Mouse (Mus musculus) MEL (cell line): ENCODE results near the gene Col6a4. TPM values are rescaled to one million over a fixed set of nuclear protein-coding genes. Genes with fewer than 3 reads are reported as not detected.

ENCODE experiments used
- DNase-seq: peaks from one replicate; pipeline ENCODE4 v3.0.0; 2011; ENCODE audit warnings: low read depth, low spot score
- H3K27ac ChIP-seq: 2 replicates; pipeline ENCODE4 v1.5.1; 2012; ENCODE audit warnings: low read depth, mild to moderate bottlenecking, control low read depth, low read length, moderate library complexity; ENCODE audit not compliant: control insufficient read depth
- H3K27me3 ChIP-seq, 2 experiments: fragments of 150-350 bp in 1 of 2; sonication (generic) in 1 of 2; 2 replicates each; pipeline ENCODE4 v1.6.1; 2012; ENCODE audit warnings: low read length in 2 of 2, mild to moderate bottlenecking in 2 of 2, improper control_type of control experiment in 1 of 2, moderate library complexity in 1 of 2; ENCODE audit not compliant: insufficient read depth in 2 of 2, control insufficient read depth in 1 of 2
- H3K36me3 ChIP-seq, 2 experiments: 2 replicates each; pipeline ENCODE4 v1.6.1; 2012 to 2014; ENCODE audit warnings: low read length in 2 of 2, improper control_type of control experiment in 1 of 2, inconsistent platforms in 1 of 2, mild to moderate bottlenecking in 1 of 2; ENCODE audit not compliant: insufficient read depth in 2 of 2, control insufficient read depth in 1 of 2
- H3K4me1 ChIP-seq, 2 experiments: fragments of 150-350 bp in 1 of 2; sonication (generic) in 1 of 2; 2 replicates each; pipeline ENCODE4 v1.6.1; 2012; ENCODE audit warnings: low read length in 2 of 2, improper control_type of control experiment in 1 of 2, mild to moderate bottlenecking in 1 of 2; ENCODE audit not compliant: insufficient read depth in 2 of 2, control insufficient read depth in 1 of 2
- H3K4me3 ChIP-seq, 2 experiments: fragments of 150-350 bp in 1 of 2; sonication (generic) in 1 of 2; 2 replicates each; pipeline ENCODE4 v1.5.1; 2012; ENCODE audit warnings: low read depth in 2 of 2, low read length in 2 of 2, mild to moderate bottlenecking in 2 of 2, moderate library complexity in 2 of 2, control low read depth in 1 of 2, improper control_type of control experiment in 1 of 2; ENCODE audit not compliant: control insufficient read depth in 1 of 2, insufficient read depth in 1 of 2
- H3K79me2 ChIP-seq: 2 replicates; pipeline ENCODE4 v1.6.1; 2012; ENCODE audit warnings: mild to moderate bottlenecking, low read length, moderate library complexity; ENCODE audit not compliant: control insufficient read depth, poor library complexity, insufficient read depth
- H3K9ac ChIP-seq: 2 replicates; pipeline ENCODE4 v1.6.1; 2012; ENCODE audit warnings: low read depth, mild to moderate bottlenecking, control low read depth, low read length, moderate library complexity; ENCODE audit not compliant: control insufficient read depth, poor library complexity, severe bottlenecking
- H3K9me3 ChIP-seq: fragments of 150-350 bp; sonication (generic); replicated peaks from 2 replicates; pipeline ENCODE4 v1.6.1; 2012; ENCODE audit warnings: mild to moderate bottlenecking, low read length, improper control_type of control experiment, moderate library complexity; ENCODE audit not compliant: insufficient read depth
- BHLHE40 ChIP-seq: IDR thresholded peaks from 2 replicates; pipeline ENCODE4 v1.6.1; 2012; ENCODE audit warnings: low read depth, mild to moderate bottlenecking, inconsistent platforms, low read length, improper control_type of control experiment, borderline replicate concordance
- CHD2 ChIP-seq: IDR thresholded peaks from 2 replicates; pipeline ENCODE4 v1.6.1; 2011; ENCODE audit warnings: low read length, improper control_type of control experiment
- ELF1 ChIP-seq: IDR thresholded peaks from 2 replicates; pipeline ENCODE4 v1.6.1; 2014; ENCODE audit warnings: low read depth, mild to moderate bottlenecking, inconsistent platforms, low read length, improper control_type of control experiment, moderate library complexity
- EP300 ChIP-seq, 2 experiments: IDR thresholded peaks; 2 replicates each; pipeline ENCODE4 v1.6.1; 2011; ENCODE audit warnings: improper control_type of control experiment in 2 of 2, low read length in 2 of 2, low read depth in 1 of 2, mild to moderate bottlenecking in 1 of 2
- ETS1 ChIP-seq: IDR thresholded peaks from 2 replicates; pipeline ENCODE4 v1.6.1; 2012; ENCODE audit warnings: low read depth, mild to moderate bottlenecking, inconsistent platforms, low read length, improper control_type of control experiment, moderate library complexity
- GATA1 ChIP-seq: IDR thresholded peaks from 2 replicates; pipeline ENCODE4 v1.6.1; 2011; ENCODE audit warnings: low read depth, low read length, improper control_type of control experiment
- HCFC1 ChIP-seq: IDR thresholded peaks from 2 replicates; pipeline ENCODE4 v1.6.1; 2012; ENCODE audit warnings: low read depth, mild to moderate bottlenecking, inconsistent platforms, low read length, improper control_type of control experiment, moderate library complexity
- JUND ChIP-seq: IDR thresholded peaks from 2 replicates; pipeline ENCODE4 v1.6.1; 2011; ENCODE audit warnings: low read depth, mild to moderate bottlenecking, improper control_type of control experiment, low read length
- KAT2A ChIP-seq: conservative IDR thresholded peaks from 2 replicates; pipeline ENCODE4 v1.6.1; 2012; ENCODE audit warnings: low read depth, low read length, improper control_type of control experiment, inconsistent platforms
- MAFK ChIP-seq: IDR thresholded peaks from 2 replicates; pipeline ENCODE4 v1.6.1; 2011; ENCODE audit warnings: low read depth, mild to moderate bottlenecking, low read length, improper control_type of control experiment, borderline replicate concordance
- NELFE ChIP-seq: IDR thresholded peaks from 2 replicates; pipeline ENCODE4 v1.6.1; 2011; ENCODE audit warnings: low read depth, low read length, improper control_type of control experiment
- NRF1 ChIP-seq: IDR thresholded peaks from 2 replicates; pipeline ENCODE4 v1.6.1; 2014; ENCODE audit warnings: low read depth, mild to moderate bottlenecking, inconsistent platforms, low read length, improper control_type of control experiment, moderate library complexity; ENCODE audit not compliant: poor library complexity, insufficient read depth, severe bottlenecking
- RAD21 ChIP-seq: IDR thresholded peaks from 2 replicates; pipeline ENCODE4 v1.6.1; 2011; ENCODE audit warnings: mild to moderate bottlenecking, low read depth, low read length, improper control_type of control experiment
- SIN3A ChIP-seq: IDR thresholded peaks from 2 replicates; pipeline ENCODE4 v1.6.1; 2012; ENCODE audit warnings: low read length, improper control_type of control experiment, inconsistent platforms
- SMC3 ChIP-seq: IDR thresholded peaks from 2 replicates; pipeline ENCODE4 v1.6.1; 2011; ENCODE audit warnings: low read depth, low read length, improper control_type of control experiment
- TCF12 ChIP-seq: IDR thresholded peaks from 2 replicates; pipeline ENCODE4 v1.6.1; 2014; ENCODE audit warnings: low read depth, mild to moderate bottlenecking, inconsistent platforms, low read length, improper control_type of control experiment, moderate library complexity
- USF1 ChIP-seq: IDR thresholded peaks from 2 replicates; pipeline ENCODE4 v1.6.1; 2014; ENCODE audit warnings: low read depth, mild to moderate bottlenecking, inconsistent platforms, low read length, improper control_type of control experiment, moderate library complexity
- USF2 ChIP-seq, 2 experiments: IDR thresholded peaks; 2 replicates each; pipeline ENCODE4 v1.6.1; 2011 to 2012; ENCODE audit warnings: improper control_type of control experiment in 2 of 2, low read length in 2 of 2, borderline replicate concordance in 1 of 2, inconsistent platforms in 1 of 2, low read depth in 1 of 2, mild to moderate bottlenecking in 1 of 2; ENCODE audit not compliant: insufficient read depth in 1 of 2
- polyA plus RNA-seq, 2 experiments: library from polyadenylated mRNA; stranded (reverse) in 1 of 2; unstranded in 1 of 2; fragments of >175 nt in 1 of 2; fragments of >200 nt in 1 of 2; gene quantifications; 2 replicates each; pipeline versions ENCODE4 v1.2.1 to v1.2.4; 2012; ENCODE audit warnings: low replicate concordance in 2 of 2, low read depth in 1 of 2; ENCODE audit not compliant: insufficient read length in 2 of 2, insufficient read depth in 1 of 2, missing spikeins in 1 of 2
- total RNA-seq: library from RNA; depleted of rRNA; stranded (reverse); fragments of 300-350 nt; gene quantifications from 2 replicates; pipeline ENCODE4 v1.2.3, GENCODE M21; 2012

The Col6a4 gene
- total and polyA plus RNA-seq, 3 experiments, result not detected

DNA sequence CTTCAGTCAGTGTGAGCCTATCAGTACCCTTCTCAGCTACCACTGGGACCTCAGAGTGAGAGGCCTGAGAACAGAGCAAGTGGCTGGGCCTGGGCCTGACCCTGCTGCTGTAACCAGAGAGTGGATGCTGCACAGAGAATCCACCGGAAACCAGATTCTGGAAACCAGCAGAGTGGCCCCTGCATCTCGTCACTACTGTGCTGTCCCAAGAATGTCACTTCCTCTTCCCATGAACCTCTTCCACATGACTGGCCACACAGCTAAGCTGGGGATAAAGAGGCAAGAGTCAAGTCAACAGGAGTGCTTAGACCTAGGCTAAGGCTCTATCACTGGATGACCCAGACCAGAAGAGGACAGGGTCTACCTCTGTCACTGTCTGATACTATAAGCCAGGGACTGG is 32.5 kb upstream of the Col6a4 start:
- DNase-seq, result no peak
- no peaks in the 10 kb centered on the region for H3K4me1 ChIP-seq
- H3K79me2 ChIP-seq, result no peaks in the 10 kb centered on the region
- H3K36me3 ChIP-seq, result no peaks in the 10 kb centered on the region
- no peak for TF ChIP-seq NELFE
- no peak for TF ChIP-seq USF1
- TF ChIP-seq CHD2, result no peak
- no peak for TF ChIP-seq SIN3A
- TF ChIP-seq JUND, result no peak
- no peak for TF ChIP-seq NRF1
- H3K4me3 ChIP-seq, result no peak overlapping the region
- no peaks in the 10 kb centered on the region for H3K9me3 ChIP-seq
- H3K9ac ChIP-seq, result no peak overlapping the region
- H3K27me3 ChIP-seq, result no peaks in the 10 kb centered on the region; a peak in 1 of 4 replicates
- H3K27ac ChIP-seq, result no peak overlapping the region

DNA sequence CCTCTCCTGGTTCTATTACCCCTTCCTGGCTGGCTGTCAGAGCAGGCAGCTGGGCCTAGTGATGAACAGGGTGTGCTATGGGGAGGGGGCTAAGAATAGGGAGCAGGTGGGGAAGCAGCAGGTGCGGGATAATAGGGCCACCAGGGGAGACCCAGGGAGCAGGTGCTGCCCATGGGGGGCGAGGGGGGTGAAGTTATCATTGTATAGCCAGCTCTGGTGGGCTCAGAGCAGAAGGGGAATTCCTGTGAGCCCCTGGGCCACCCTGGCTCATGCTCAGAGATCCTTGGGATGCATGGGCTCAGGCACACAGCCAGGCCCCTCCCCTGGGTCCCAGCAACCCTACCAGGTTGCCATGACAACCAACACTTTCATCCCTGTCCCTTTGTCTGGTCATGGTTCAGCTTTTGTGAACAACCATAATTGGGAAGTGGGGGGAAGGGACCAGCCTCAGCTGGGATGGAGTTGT is 30.2 kb upstream of the Col6a4 start:
- TF ChIP-seq SIN3A (no peak), ELF1 (no peak), MAFK (no peak), GATA1 (no peak), RAD21 (no peak), USF2 (IDR thresholded peaks at IDR 0.05; ENCODE audit: borderline replicate concordance in 1 of 2, insufficient read depth in 1 of 2, low read depth in 1 of 2, low read length in 2 of 2) (no peak), JUND (no peak), ETS1 (no peak), USF1 (no peak), EP300 (IDR thresholded peaks at IDR 0.05; ENCODE audit: low read depth in 1 of 2, low read length in 2 of 2) (no peak), HCFC1 (no peak), KAT2A (no peak), TCF12 (no peak), SMC3 (no peak), BHLHE40 (no peak)
- Histone ChIP-seq H3K79me2 (no peaks in the 10 kb centered on the region), H3K27me3 (no peaks in the 10 kb centered on the region; a peak in 1 of 4 replicates), H3K27ac (no peak overlapping the region), H3K9ac (no peak overlapping the region), H3K9me3 (no peaks in the 10 kb centered on the region), H3K4me1 (no peaks in the 10 kb centered on the region), H3K4me3 (no peak overlapping the region), H3K36me3 (no peaks in the 10 kb centered on the region)
- DNase-seq, result no peak
